Mouse (Mus musculus): Measurements from ENCODE around the gene Ppm1b. TPM values are rescaled to one million over a fixed set of nuclear protein-coding genes. Genes with fewer than 3 reads are reported as not detected.
A peak's percentile ranks its signal among the peaks of the same experiment; 100 is the strongest.

Ppm1b gene
- total RNA-seq, 1 experiment = 75.9 TPM

DNA sequence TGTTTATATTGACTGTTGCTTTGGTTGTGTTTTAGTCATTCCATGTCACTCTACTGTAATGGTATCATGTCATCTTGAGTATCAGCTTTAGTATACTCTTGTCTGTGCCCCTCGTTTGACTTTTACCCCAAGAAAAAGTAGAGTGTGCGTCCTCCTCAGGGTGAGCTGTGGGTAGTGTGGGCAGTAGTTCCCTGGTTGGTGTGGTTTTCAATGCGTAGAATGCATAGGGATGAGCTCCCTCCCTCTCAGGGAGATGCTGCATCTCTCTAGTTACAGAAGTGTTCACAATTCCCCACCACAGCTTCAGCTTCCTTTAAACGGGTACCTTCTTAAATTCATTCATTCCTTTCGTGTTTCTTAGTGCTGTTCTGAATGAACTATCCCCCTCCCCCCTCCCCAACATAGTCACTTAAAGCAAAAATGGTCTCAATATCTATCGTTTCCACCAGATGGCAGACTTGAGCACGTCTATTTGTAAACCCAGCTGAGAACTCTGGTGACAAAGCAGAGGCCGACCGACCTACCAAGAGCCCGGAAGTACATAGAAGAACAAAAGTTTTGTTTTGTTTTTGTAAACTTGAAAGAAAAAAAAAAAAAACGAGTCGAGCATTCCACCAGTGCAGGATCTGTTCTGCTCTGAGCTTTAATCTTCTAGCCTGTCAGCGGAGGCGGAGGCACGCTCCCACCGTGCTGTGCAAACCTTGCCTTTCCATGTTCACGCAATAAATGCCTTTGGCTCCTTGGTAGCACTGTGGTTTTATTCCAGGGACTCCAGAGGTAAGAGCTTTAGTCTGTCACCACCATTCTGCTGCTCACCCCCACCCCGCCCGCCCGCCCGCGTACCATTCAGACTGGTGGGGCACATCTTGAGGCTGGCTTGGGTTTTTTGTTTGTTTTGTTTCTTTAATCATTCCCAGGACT lies 67.0 kb downstream of the Ppm1b start:
- peak; percentile 93 for DNase-seq (ENCODE audit: low read depth, low spot score)
- in situ Hi-C loops (cut with MboI; ENCODE audit: low sequenced_read_pairs in 2 of 2, unreplicated experiment in 2 of 2) = no loop called here
- no peaks in the 10 kb centered on the region for H3K9me3 ChIP-seq (ENCODE audit: control insufficient read depth, insufficient read depth, low read depth, low read length)
- H3K4me1 ChIP-seq (ENCODE audit: control insufficient read depth in 2 of 2, insufficient read depth in 2 of 2, low read length in 2 of 2, poor library complexity in 1 of 2) = peaks cover 0 to 3% of the 10 kb centered on the region in 2 experiments; a peak in 1 of 4 replicates
- no peak for TF ChIP-seq HCFC1 (IDR thresholded peaks at IDR 0.05; ENCODE audit: borderline replicate concordance, insufficient read depth, low read length)
- H3K36me3 ChIP-seq (ENCODE audit: control insufficient read depth, insufficient read depth, low read length, poor library complexity, severe bottlenecking) = peaks cover 3% of the 10 kb centered on the region; the same call in 1 of the 2 replicates
- H3K4me3 ChIP-seq (ENCODE audit: insufficient read depth in 1 of 2, low read depth in 1 of 2, low read length in 2 of 2, poor library complexity in 1 of 2, severe bottlenecking in 1 of 2) = peak overlapping the region in 1 of 2 experiments; percentile 20; a peak in 1 of 4 replicates
- H3K27ac ChIP-seq (ENCODE audit: insufficient read depth, low read depth, low read length, poor library complexity, severe bottlenecking) = no peak overlapping the region
- no peak overlapping the region for H3K9ac ChIP-seq (ENCODE audit: insufficient read depth, low read depth, low read length, poor library complexity, severe bottlenecking)

DNA sequence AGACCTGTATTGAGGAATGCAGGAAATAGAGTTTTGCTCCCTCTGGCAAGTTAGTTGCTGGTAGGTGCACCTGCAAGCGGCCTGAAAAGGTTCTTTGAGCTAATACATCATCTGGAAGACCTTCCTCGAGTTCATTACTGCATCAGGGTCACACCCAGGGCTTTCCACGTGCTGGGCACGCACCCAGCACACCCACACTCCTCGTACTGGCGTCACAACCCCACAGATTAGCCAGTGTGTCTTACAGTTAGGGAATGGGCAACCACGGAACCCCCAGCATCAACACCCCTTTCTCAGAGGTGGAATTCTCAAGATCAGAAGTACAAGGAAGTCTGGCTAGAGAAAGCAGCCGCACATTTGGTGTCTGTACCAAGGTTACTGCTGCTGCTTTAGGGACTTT lies 67.7 kb downstream of the Ppm1b start:
- Histone ChIP-seq H3K4me1 (ENCODE audit: control insufficient read depth in 2 of 2, insufficient read depth in 2 of 2, low read length in 2 of 2, poor library complexity in 1 of 2) (peaks cover 0 to 3% of the 10 kb centered on the region in 2 experiments; a peak in 1 of 4 replicates), H3K36me3 (ENCODE audit: control insufficient read depth, insufficient read depth, low read length, poor library complexity, severe bottlenecking) (peaks cover 3% of the 10 kb centered on the region; the same call in 1 of the 2 replicates), H3K27ac (ENCODE audit: insufficient read depth, low read depth, low read length, poor library complexity, severe bottlenecking) (no peak overlapping the region), H3K9ac (ENCODE audit: insufficient read depth, low read depth, low read length, poor library complexity, severe bottlenecking) (no peak overlapping the region), H3K9me3 (ENCODE audit: control insufficient read depth, insufficient read depth, low read depth, low read length) (no peaks in the 10 kb centered on the region), H3K4me3 (ENCODE audit: insufficient read depth in 1 of 2, low read depth in 1 of 2, low read length in 2 of 2, poor library complexity in 1 of 2, severe bottlenecking in 1 of 2) (no peak overlapping the region)
- TF ChIP-seq HCFC1 (IDR thresholded peaks at IDR 0.05; ENCODE audit: borderline replicate concordance, insufficient read depth, low read length) = no peak
- no peak for TF ChIP-seq ZC3H11A (IDR thresholded peaks at IDR 0.05; ENCODE audit: borderline replicate concordance, low read depth, low read length)
- TF ChIP-seq ZNF384 (IDR thresholded peaks at IDR 0.05; ENCODE audit: low read depth, low read length) = no peak
- TF ChIP-seq MAFK (IDR thresholded peaks at IDR 0.05; ENCODE audit: insufficient read depth, low read depth, low read length) = no peak
- no peak for TF ChIP-seq CHD2 (IDR thresholded peaks at IDR 0.05; ENCODE audit: low read depth, low read length)
- in situ Hi-C loops (cut with MboI; ENCODE audit: low sequenced_read_pairs in 2 of 2, unreplicated experiment in 2 of 2) = no loop called here
- no peak for DNase-seq (ENCODE audit: low read depth, low spot score)

DNA sequence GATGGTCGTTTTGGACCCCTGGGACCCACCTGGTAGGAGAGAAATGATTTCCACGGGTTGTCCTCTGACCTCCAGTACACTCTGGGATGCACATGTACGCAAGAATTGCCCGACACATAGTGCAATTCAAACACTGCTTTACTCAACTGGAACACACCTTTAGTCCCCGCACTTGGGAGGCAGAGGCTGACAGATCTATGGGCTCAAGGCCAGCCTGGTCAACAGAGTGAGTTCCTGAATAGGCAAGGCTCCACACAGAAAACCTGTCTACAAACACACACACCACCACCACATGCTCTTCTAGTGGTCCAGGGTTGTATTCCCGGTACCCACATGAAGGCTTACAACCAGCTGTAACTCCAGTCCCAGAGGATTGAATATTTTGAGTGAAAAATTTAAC lies 68.6 kb downstream of the Ppm1b start:
- in situ Hi-C loops (cut with MboI; ENCODE audit: low sequenced_read_pairs in 2 of 2, unreplicated experiment in 2 of 2) = no loop called here
- TF ChIP-seq MAFK (IDR thresholded peaks at IDR 0.05; ENCODE audit: insufficient read depth, low read depth, low read length) (no peak), ZNF384 (IDR thresholded peaks at IDR 0.05; ENCODE audit: low read depth, low read length) (no peak), HCFC1 (IDR thresholded peaks at IDR 0.05; ENCODE audit: borderline replicate concordance, insufficient read depth, low read length) (no peak), CHD2 (IDR thresholded peaks at IDR 0.05; ENCODE audit: low read depth, low read length) (no peak), ZC3H11A (IDR thresholded peaks at IDR 0.05; ENCODE audit: borderline replicate concordance, low read depth, low read length) (no peak)
- DNase-seq (ENCODE audit: low read depth, low spot score) = no peak

DNA sequence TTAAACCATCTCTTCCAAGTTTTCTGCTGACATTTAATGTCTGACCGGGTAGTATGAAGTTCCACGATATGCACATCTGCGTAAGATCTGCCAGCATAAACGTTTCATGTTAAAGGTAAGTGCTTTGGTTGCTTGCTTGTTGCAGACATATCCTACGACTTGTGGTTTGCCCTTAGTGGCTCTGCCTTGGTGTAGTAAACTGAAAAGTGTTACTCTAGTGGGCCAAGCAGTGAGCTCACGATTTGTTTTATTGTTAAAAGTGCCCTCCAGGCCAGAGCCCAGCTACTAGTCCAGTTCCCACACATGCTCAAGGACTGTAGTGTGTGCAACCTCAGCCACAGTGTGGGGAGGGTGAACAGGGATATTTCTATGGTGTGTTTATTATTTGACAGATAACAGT lies 69.9 kb downstream of the Ppm1b start:
- DNase-seq (ENCODE audit: low read depth, low spot score) = no peak
- no peak overlapping the region for H3K9ac ChIP-seq (ENCODE audit: insufficient read depth, low read depth, low read length, poor library complexity, severe bottlenecking)
- no peak overlapping the region for H3K27ac ChIP-seq (ENCODE audit: insufficient read depth, low read depth, low read length, poor library complexity, severe bottlenecking)
- H3K4me1 ChIP-seq (ENCODE audit: control insufficient read depth in 2 of 2, insufficient read depth in 2 of 2, low read length in 2 of 2, poor library complexity in 1 of 2) = peaks cover 0 to 3% of the 10 kb centered on the region in 2 experiments; a peak in 1 of 4 replicates
- TF ChIP-seq MAFK (IDR thresholded peaks at IDR 0.05; ENCODE audit: insufficient read depth, low read depth, low read length) (no peak), CHD2 (IDR thresholded peaks at IDR 0.05; ENCODE audit: low read depth, low read length) (no peak), HCFC1 (IDR thresholded peaks at IDR 0.05; ENCODE audit: borderline replicate concordance, insufficient read depth, low read length) (no peak), ZNF384 (IDR thresholded peaks at IDR 0.05; ENCODE audit: low read depth, low read length) (no peak), ZC3H11A (IDR thresholded peaks at IDR 0.05; ENCODE audit: borderline replicate concordance, low read depth, low read length) (no peak)
- peaks cover 3% of the 10 kb centered on the region; the same call in 1 of the 2 replicates for H3K36me3 ChIP-seq (ENCODE audit: control insufficient read depth, insufficient read depth, low read length, poor library complexity, severe bottlenecking)
- H3K4me3 ChIP-seq (ENCODE audit: insufficient read depth in 1 of 2, low read depth in 1 of 2, low read length in 2 of 2, poor library complexity in 1 of 2, severe bottlenecking in 1 of 2) = no peak overlapping the region
- in situ Hi-C loops (cut with MboI; ENCODE audit: low sequenced_read_pairs in 2 of 2, unreplicated experiment in 2 of 2) = no loop called here
- no peaks in the 10 kb centered on the region for H3K9me3 ChIP-seq (ENCODE audit: control insufficient read depth, insufficient read depth, low read depth, low read length)

More for the DNA sequence above, 68.6 kb downstream of the Ppm1b start:
- H3K4me1 ChIP-seq (ENCODE audit: control insufficient read depth in 2 of 2, insufficient read depth in 2 of 2, low read length in 2 of 2, poor library complexity in 1 of 2) = peaks cover 0 to 3% of the 10 kb centered on the region in 2 experiments; a peak in 1 of 4 replicates
- H3K9ac ChIP-seq (ENCODE audit: insufficient read depth, low read depth, low read length, poor library complexity, severe bottlenecking) = no peak overlapping the region
- no peak overlapping the region for H3K27ac ChIP-seq (ENCODE audit: insufficient read depth, low read depth, low read length, poor library complexity, severe bottlenecking)
- H3K36me3 ChIP-seq (ENCODE audit: control insufficient read depth, insufficient read depth, low read length, poor library complexity, severe bottlenecking) = peaks cover 3% of the 10 kb centered on the region; the same call in 1 of the 2 replicates
- H3K4me3 ChIP-seq (ENCODE audit: insufficient read depth in 1 of 2, low read depth in 1 of 2, low read length in 2 of 2, poor library complexity in 1 of 2, severe bottlenecking in 1 of 2) = no peak overlapping the region
- H3K9me3 ChIP-seq (ENCODE audit: control insufficient read depth, insufficient read depth, low read depth, low read length) = no peaks in the 10 kb centered on the region
